Mouse (Mus musculus) stomach, embryonic 15.5 days (tissue): ENCODE results near the gene Wnt2b. TPM values are rescaled to one million over a fixed set of nuclear protein-coding genes. Genes with fewer than 3 reads are reported as not detected.

Source experiments
- ATAC-seq: fragments of 200-750 bp; cut with Nextera tagmentation; 2 replicates; pipeline ENCODE4 v1.8.0; 2017; ENCODE audit warnings: low read depth, moderate number of reproducible peaks, moderate TSS enrichment; ENCODE audit not compliant: insufficient read depth, low FRiP score
- H3K27ac ChIP-seq: fragments of 300-500 bp; sonication (generic); 2 replicates; pipeline ENCODE4 v1.5.1; 2015; ENCODE audit warnings: mild to moderate bottlenecking, inconsistent platforms
- H3K27me3 ChIP-seq: fragments of 300-500 bp; sonication (generic); replicated peaks from 2 replicates; pipeline ENCODE4 v1.6.1; 2015; ENCODE audit warnings: inconsistent platforms
- H3K36me3 ChIP-seq: fragments of 300-500 bp; sonication (generic); 2 replicates; pipeline ENCODE4 v1.6.1; 2015; ENCODE audit warnings: inconsistent platforms
- H3K4me1 ChIP-seq: fragments of 300-500 bp; sonication (generic); 2 replicates; pipeline ENCODE4 v1.6.1; 2015; ENCODE audit warnings: inconsistent platforms
- H3K4me2 ChIP-seq: fragments of 300-500 bp; sonication (generic); 2 replicates; pipeline ENCODE4 v1.6.1; 2015; ENCODE audit warnings: mild to moderate bottlenecking, inconsistent platforms
- H3K4me3 ChIP-seq: fragments of 300-500 bp; sonication (generic); replicated peaks from 2 replicates; pipeline ENCODE4 v1.5.1; 2015; ENCODE audit warnings: inconsistent platforms
- H3K9ac ChIP-seq: fragments of 300-500 bp; sonication (generic); 2 replicates; pipeline ENCODE4 v1.6.1; 2015; ENCODE audit warnings: inconsistent platforms
- H3K9me3 ChIP-seq: fragments of 300-500 bp; sonication (generic); 2 replicates; pipeline ENCODE4 v1.6.1; 2016; ENCODE audit warnings: inconsistent platforms
- WGBS: fragments of 180-500 bp; shearing (Covaris S2); methylation state at CpG from one replicate; pipeline ENCODE4 v1.1.7; 2015; 5-methylcytosine and 5-hydroxymethylcytosine counted together
- polyA plus RNA-seq: library from polyadenylated mRNA; unstranded; fragments of >200 nt; fragmentation: Nextera tagmentation; extraction: Ambion mirVana; gene quantifications from 2 replicates; pipeline ENCODE4 v1.2.1, GENCODE M21; 2015

Gene Wnt2b
- polyA plus RNA-seq = 2.8 and 3.6 TPM in 2 replicates

- peak; percentile 68 for ATAC-seq
- Histone ChIP-seq H3K27ac (peak within 1 kb of the TSS; percentile 21; the same call in 1 of the 2 replicates), H3K9me3 (no peaks in the 10 kb centered on the region), H3K27me3 (peaks cover 50% of the 10 kb centered on the region), H3K4me1 (peaks cover 27% of the 10 kb centered on the region), H3K4me2 (peak within 1 kb of the TSS; percentile 90), H3K36me3 (no peaks in the 10 kb centered on the region), H3K9ac (peak within 1 kb of the TSS; percentile 32), H3K4me3 (peak within 1 kb of the TSS; percentile 54)
- WGBS = 2% methylated on average over 55 of the region's 87 CpGs
These were observed at the start of gene Wnt2b for GRCm38 (mm10) chr3:104961066-104962059. Wnt2b (minus strand) TSS chr3:104961921.

GRCm38 (mm10) chr3:105010681-105011339, 49.1 kb upstream of the Wnt2b start:
- Histone ChIP-seq H3K4me2 (no peak overlapping the region), H3K9me3 (no peaks in the 10 kb centered on the region), H3K27ac (no peak overlapping the region), H3K36me3 (peaks cover 11% of the 10 kb centered on the region; the same call in 1 of the 2 replicates), H3K4me3 (no peak overlapping the region), H3K27me3 (no peaks in the 10 kb centered on the region), H3K4me1 (no peaks in the 10 kb centered on the region), H3K9ac (no peak overlapping the region)
- ATAC-seq = no peak
- 84% methylated on average over 11 of the region's 11 CpGs for WGBS

GRCm38 (mm10) chr3:105008070-105008469, 46.3 kb upstream of the Wnt2b start:
- Histone ChIP-seq H3K4me3 (no peak overlapping the region), H3K4me1 (no peaks in the 10 kb centered on the region), H3K36me3 (peaks cover 32% of the 10 kb centered on the region), H3K27ac (no peak overlapping the region), H3K27me3 (no peaks in the 10 kb centered on the region), H3K9ac (no peak overlapping the region), H3K4me2 (no peak overlapping the region), H3K9me3 (no peaks in the 10 kb centered on the region)
- 63% methylated on average over 9 of the region's 9 CpGs for WGBS
- ATAC-seq = no peak

- Histone ChIP-seq H3K4me1 (no peaks in the 10 kb centered on the region), H3K36me3 (peaks cover 32% of the 10 kb centered on the region), H3K27me3 (no peaks in the 10 kb centered on the region), H3K4me2 (no peak overlapping the region), H3K9me3 (no peaks in the 10 kb centered on the region), H3K27ac (no peak overlapping the region), H3K4me3 (no peak overlapping the region), H3K9ac (no peak overlapping the region)
- WGBS = 96% methylated on average over 6 of the region's 6 CpGs
- no peak for ATAC-seq
These were observed 44.4 kb upstream of the Wnt2b start for GRCm38 (mm10) chr3:105006101-105006500.

- Histone ChIP-seq H3K4me1 (no peaks in the 10 kb centered on the region), H3K4me2 (no peak overlapping the region), H3K27me3 (no peaks in the 10 kb centered on the region), H3K9ac (no peak overlapping the region), H3K27ac (no peak overlapping the region), H3K9me3 (no peaks in the 10 kb centered on the region), H3K4me3 (no peak overlapping the region), H3K36me3 (peaks cover 32% of the 10 kb centered on the region)
- ATAC-seq = no peak
- WGBS = 90% methylated on average over 20 of the region's 20 CpGs
These were observed 43.9 kb upstream of the Wnt2b start for GRCm38 (mm10) chr3:105005561-105006065.

GRCm38 (mm10) chr3:105005011-105005410, 43.3 kb upstream of the Wnt2b start:
- no peak overlapping the region for H3K4me2 ChIP-seq
- ATAC-seq = no peak
- H3K27me3 ChIP-seq = no peaks in the 10 kb centered on the region
- no peaks in the 10 kb centered on the region for H3K4me1 ChIP-seq
- no peak overlapping the region for H3K27ac ChIP-seq
- peaks cover 32% of the 10 kb centered on the region for H3K36me3 ChIP-seq
- no peak overlapping the region for H3K9ac ChIP-seq
- WGBS = 89% methylated on average over 10 of the region's 10 CpGs
- no peaks in the 10 kb centered on the region for H3K9me3 ChIP-seq
- H3K4me3 ChIP-seq = no peak overlapping the region

- 81% methylated on average over 14 of the region's 14 CpGs for WGBS
These were observed 42.3 kb upstream of the Wnt2b start for GRCm38 (mm10) chr3:105003960-105004463.

GRCm38 (mm10) chr3:105001374-105001773, 39.7 kb upstream of the Wnt2b start:
- 63% methylated on average over 6 of the region's 6 CpGs for WGBS
- no peak for ATAC-seq
- Histone ChIP-seq H3K27ac (peak overlapping the region; percentile 4; the same call in 1 of the 2 replicates), H3K4me3 (no peak overlapping the region), H3K36me3 (peaks cover 22% of the 10 kb centered on the region), H3K27me3 (no peaks in the 10 kb centered on the region), H3K9ac (no peak overlapping the region), H3K9me3 (no peaks in the 10 kb centered on the region), H3K4me1 (no peaks in the 10 kb centered on the region), H3K4me2 (no peak overlapping the region)

More at GRCm38 (mm10) chr3:105003960-105004463, 42.3 kb upstream of the Wnt2b start:
- ATAC-seq = no peak
- Histone ChIP-seq H3K4me2 (no peak overlapping the region), H3K9me3 (no peaks in the 10 kb centered on the region), H3K36me3 (peaks cover 28% of the 10 kb centered on the region), H3K27me3 (no peaks in the 10 kb centered on the region), H3K4me3 (no peak overlapping the region), H3K27ac (no peak overlapping the region), H3K9ac (no peak overlapping the region), H3K4me1 (no peaks in the 10 kb centered on the region)

- H3K27ac ChIP-seq = no peak overlapping the region
- WGBS = 24% methylated on average over 8 of the region's 8 CpGs
- no peaks in the 10 kb centered on the region for H3K27me3 ChIP-seq
- no peak overlapping the region for H3K9ac ChIP-seq
- ATAC-seq = no peak; the same call in 1 of the 2 replicates
- peaks cover 19% of the 10 kb centered on the region for H3K36me3 ChIP-seq
- no peaks in the 10 kb centered on the region for H3K4me1 ChIP-seq
- no peak overlapping the region for H3K4me3 ChIP-seq
- H3K4me2 ChIP-seq = no peak overlapping the region
- H3K9me3 ChIP-seq = no peaks in the 10 kb centered on the region
These were observed 38.8 kb upstream of the Wnt2b start for GRCm38 (mm10) chr3:105000561-105000960.

GRCm38 (mm10) chr3:104997563-104997962, 35.8 kb upstream of the Wnt2b start:
- Histone ChIP-seq H3K9ac (no peak overlapping the region), H3K27me3 (no peaks in the 10 kb centered on the region), H3K9me3 (no peaks in the 10 kb centered on the region), H3K36me3 (no peaks in the 10 kb centered on the region), H3K27ac (no peak overlapping the region), H3K4me2 (no peak overlapping the region), H3K4me3 (no peak overlapping the region), H3K4me1 (peaks cover 19% of the 10 kb centered on the region)
- no peak for ATAC-seq
- WGBS = 48% methylated on average over 6 of the region's 6 CpGs

- H3K36me3 ChIP-seq = no peaks in the 10 kb centered on the region
- H3K9ac ChIP-seq = no peak overlapping the region
- H3K27ac ChIP-seq = no peak overlapping the region
- no peaks in the 10 kb centered on the region for H3K9me3 ChIP-seq
- peaks cover 20% of the 10 kb centered on the region for H3K4me1 ChIP-seq
- no peaks in the 10 kb centered on the region for H3K27me3 ChIP-seq
- 80% methylated on average over 7 of the region's 7 CpGs for WGBS
- no peak overlapping the region for H3K4me3 ChIP-seq
- ATAC-seq = no peak
- no peak overlapping the region for H3K4me2 ChIP-seq
These were observed 34.0 kb upstream of the Wnt2b start for GRCm38 (mm10) chr3:104995707-104996106.
